Mouse (Mus musculus): Measurements from ENCODE around the gene Acsf3. TPM values are rescaled to one million over a fixed set of nuclear protein-coding genes. Genes with fewer than 3 reads are reported as not detected.

Gene Acsf3
- 14.6 and 16.4 TPM in 2 replicates for polyA plus RNA-seq (2015; fragmentation: Nextera tagmentation; extraction: Ambion mirVana)

- Histone ChIP-seq H3K4me3 (peak within 1 kb of the TSS; percentile 82), H3K27ac (replicated peaks) (0 out of 2 replicates have a peak within 1 kb of the TSS, but pooled peaks have one; percentile 7), H3K9ac (replicated peaks) (peak within 1 kb of the TSS; percentile 83), H3K27me3 (no peaks in the 10 kb centered on the region), H3K4me1 (peaks cover 19% of the 10 kb centered on the region), H3K36me3 (peaks cover 3% of the 10 kb centered on the region; the same call in 1 of the 2 replicates), H3K4me2 (replicated peaks) (peak within 1 kb of the TSS; percentile 87), H3K9me3 (no peaks in the 10 kb centered on the region)
- 1% methylated on average over 50 of the region's 50 CpGs for WGBS
- peak; percentile 70 for ATAC-seq (replicated peaks)
Measured at GRCm38 (mm10) chr8:122775285-122776155, at the start of gene Acsf3. Acsf3 (plus strand) TSS chr8:122775486.

- Histone ChIP-seq H3K4me3 (no peak overlapping the region), H3K27me3 (no peaks in the 10 kb centered on the region), H3K9me3 (no peaks in the 10 kb centered on the region), H3K4me1 (no peaks in the 10 kb centered on the region), H3K4me2 (replicated peaks) (no peak overlapping the region), H3K9ac (replicated peaks) (no peak overlapping the region), H3K27ac (replicated peaks) (no peak overlapping the region), H3K36me3 (no peaks in the 10 kb centered on the region)
- whole genome bisulfite sequencing: 53% methylated on average over 2 of the region's 2 CpGs
- no peak for ATAC-seq (replicated peaks)
Measured at GRCm38 (mm10) chr8:122726789-122727188, 48.5 kb upstream of the Acsf3 start.

- ATAC-seq (replicated peaks): no peak
- no peak overlapping the region for H3K4me2 ChIP-seq (replicated peaks)
- H3K27me3 ChIP-seq: no peaks in the 10 kb centered on the region
- no peaks in the 10 kb centered on the region for H3K4me1 ChIP-seq
- H3K27ac ChIP-seq (replicated peaks): no peak overlapping the region
- H3K9me3 ChIP-seq: no peaks in the 10 kb centered on the region
- WGBS: 69% methylated on average over 5 of the region's 5 CpGs
- no peak overlapping the region for H3K9ac ChIP-seq (replicated peaks)
- no peaks in the 10 kb centered on the region for H3K36me3 ChIP-seq
- no peak overlapping the region for H3K4me3 ChIP-seq
Measured at GRCm38 (mm10) chr8:122727412-122727811, 47.9 kb upstream of the Acsf3 start.

- Histone ChIP-seq H3K9me3 (no peaks in the 10 kb centered on the region), H3K36me3 (no peaks in the 10 kb centered on the region), H3K9ac (replicated peaks) (no peak overlapping the region), H3K27me3 (no peaks in the 10 kb centered on the region), H3K27ac (replicated peaks) (no peak overlapping the region), H3K4me3 (no peak overlapping the region), H3K4me2 (replicated peaks) (no peak overlapping the region), H3K4me1 (0 out of 2 replicates have a peak, but pooled peaks cover under 1% of the 10 kb centered on the region)
- no peak for ATAC-seq (replicated peaks)
- WGBS: 4% methylated on average over 3 of the region's 3 CpGs
Measured at GRCm38 (mm10) chr8:122728630-122729029, 46.7 kb upstream of the Acsf3 start.

- WGBS: 47% methylated on average over 3 of the region's 3 CpGs
- no peaks in the 10 kb centered on the region for H3K9me3 ChIP-seq
- no peaks in the 10 kb centered on the region for H3K27me3 ChIP-seq
- H3K4me2 ChIP-seq (replicated peaks): no peak overlapping the region
- no peak for ATAC-seq (replicated peaks)
- peak overlapping the region; percentile 93 for H3K27ac ChIP-seq (replicated peaks)
- H3K9ac ChIP-seq (replicated peaks): no peak overlapping the region
- H3K4me3 ChIP-seq: no peak overlapping the region
- peaks cover 64% of the 10 kb centered on the region for H3K4me1 ChIP-seq
- H3K36me3 ChIP-seq: no peaks in the 10 kb centered on the region
Measured at GRCm38 (mm10) chr8:122735110-122735509, 40.2 kb upstream of the Acsf3 start.

GRCm38 (mm10) chr8:122735542-122736473 lies 39.5 kb upstream of the Acsf3 start:
- Histone ChIP-seq H3K27ac (replicated peaks) (peak overlapping the region; percentile 93), H3K9me3 (no peaks in the 10 kb centered on the region), H3K36me3 (no peaks in the 10 kb centered on the region), H3K4me2 (replicated peaks) (no peak overlapping the region), H3K4me3 (no peak overlapping the region), H3K4me1 (peaks cover 67% of the 10 kb centered on the region), H3K27me3 (no peaks in the 10 kb centered on the region), H3K9ac (replicated peaks) (0 out of 2 replicates have a peak overlapping the region, but pooled peaks have one; percentile 6)
- 51% methylated on average over 19 of the region's 19 CpGs for WGBS
- no peak for ATAC-seq (replicated peaks)

- Histone ChIP-seq H3K4me1 (peaks cover 72% of the 10 kb centered on the region), H3K9ac (replicated peaks) (0 out of 2 replicates have a peak overlapping the region, but pooled peaks have one; percentile 6), H3K36me3 (no peaks in the 10 kb centered on the region), H3K27me3 (no peaks in the 10 kb centered on the region), H3K4me3 (no peak overlapping the region), H3K4me2 (replicated peaks) (no peak overlapping the region), H3K9me3 (no peaks in the 10 kb centered on the region), H3K27ac (replicated peaks) (peak overlapping the region; percentile 93)
- 89% methylated on average over 11 of the region's 11 CpGs for WGBS
- ATAC-seq (replicated peaks): no peak
Measured at GRCm38 (mm10) chr8:122736623-122737022, 38.7 kb upstream of the Acsf3 start.

- peak overlapping the region; percentile 93 for H3K27ac ChIP-seq (replicated peaks)
- ATAC-seq (replicated peaks): no peak
- no peaks in the 10 kb centered on the region for H3K9me3 ChIP-seq
- H3K36me3 ChIP-seq: no peaks in the 10 kb centered on the region
- WGBS: 51% methylated on average over 4 of the region's 4 CpGs
- H3K27me3 ChIP-seq: no peaks in the 10 kb centered on the region
- no peak overlapping the region for H3K4me2 ChIP-seq (replicated peaks)
- H3K9ac ChIP-seq (replicated peaks): no peak overlapping the region
- peaks cover 77% of the 10 kb centered on the region for H3K4me1 ChIP-seq
- H3K4me3 ChIP-seq: no peak overlapping the region
Measured at GRCm38 (mm10) chr8:122737071-122737470, 38.2 kb upstream of the Acsf3 start.

- Histone ChIP-seq H3K9me3 (no peaks in the 10 kb centered on the region), H3K4me3 (no peak overlapping the region), H3K27me3 (no peaks in the 10 kb centered on the region), H3K36me3 (no peaks in the 10 kb centered on the region), H3K4me1 (peaks cover 85% of the 10 kb centered on the region), H3K4me2 (replicated peaks) (no peak overlapping the region), H3K27ac (replicated peaks) (peak overlapping the region; percentile 93), H3K9ac (replicated peaks) (no peak overlapping the region; the same call in 1 of the 2 replicates)
- WGBS: 25% methylated on average over 6 of the region's 6 CpGs
- ATAC-seq (replicated peaks): 0 out of 2 replicates have a peak, but pooled peaks have one; percentile 12
Measured at GRCm38 (mm10) chr8:122737886-122738285, 37.4 kb upstream of the Acsf3 start.

- H3K9me3 ChIP-seq: no peaks in the 10 kb centered on the region
- H3K36me3 ChIP-seq: no peaks in the 10 kb centered on the region
- 17% methylated on average over 11 of the region's 11 CpGs for WGBS
- no peak overlapping the region; the same call in 1 of the 2 replicates for H3K4me2 ChIP-seq (replicated peaks)
- no peaks in the 10 kb centered on the region for H3K27me3 ChIP-seq
- H3K9ac ChIP-seq (replicated peaks): 0 out of 2 replicates have a peak overlapping the region, but pooled peaks have one; percentile 3
- no peak for ATAC-seq (replicated peaks)
- peak overlapping the region; percentile 93 for H3K27ac ChIP-seq (replicated peaks)
- H3K4me3 ChIP-seq: no peak overlapping the region
- H3K4me1 ChIP-seq: peaks cover 92% of the 10 kb centered on the region
Measured at GRCm38 (mm10) chr8:122739102-122739725, 36.1 kb upstream of the Acsf3 start.

- Histone ChIP-seq H3K4me1 (peaks cover 94% of the 10 kb centered on the region), H3K36me3 (no peaks in the 10 kb centered on the region), H3K4me3 (0 out of 2 replicates have a peak overlapping the region, but pooled peaks have one; percentile 1), H3K9me3 (no peaks in the 10 kb centered on the region), H3K4me2 (replicated peaks) (peak overlapping the region; percentile 24), H3K9ac (replicated peaks) (no peak overlapping the region; the same call in 1 of the 2 replicates), H3K27me3 (no peaks in the 10 kb centered on the region), H3K27ac (replicated peaks) (peak overlapping the region; percentile 93)
- ATAC-seq (replicated peaks): peak; percentile 46
- 2% methylated on average over 19 of the region's 19 CpGs for WGBS
Measured at GRCm38 (mm10) chr8:122742471-122742870, 32.8 kb upstream of the Acsf3 start.

Data from forebrain, embryonic 15.5 days (tissue).